Mouse (Mus musculus): Measurements from ENCODE around the gene Obp1b.
"Not testable (repeated sequence)": the region's sequence is repeated elsewhere in the genome, so short reads cannot be mapped to it uniquely, and the experiment has no call there.

The Obp1b gene

GRCm38 (mm10) chrX:78186477-78186876 lies at the start of gene Obp1b:
TSS of gene Obp1b (plus strand) at chrX:78186777.
- DNase-seq (ENCODE audit: low spot score in 2 of 2): not testable (repeated sequence)

DNA sequence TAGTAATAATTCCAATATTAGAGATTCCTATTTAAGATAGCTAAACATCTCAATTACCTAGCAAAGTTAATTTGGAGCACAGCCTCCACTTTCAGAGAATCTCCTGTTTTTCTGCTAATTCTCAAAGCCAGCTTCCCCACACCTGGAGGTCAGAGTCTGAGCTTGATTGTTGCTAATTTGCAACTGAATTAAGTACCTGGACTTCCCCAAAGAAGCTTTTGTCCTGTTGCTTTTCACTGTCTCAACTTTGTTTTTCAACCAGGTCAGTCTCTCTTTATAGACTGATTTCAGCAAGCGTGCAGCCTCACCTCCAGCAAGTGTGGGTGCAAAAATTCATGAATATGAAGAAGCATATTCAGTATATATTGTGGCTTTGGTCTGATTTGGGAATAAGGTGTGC lies 15.6 kb downstream of the Obp1b start:
- not testable (repeated sequence) for DNase-seq (ENCODE audit: low spot score in 2 of 2)

DNA sequence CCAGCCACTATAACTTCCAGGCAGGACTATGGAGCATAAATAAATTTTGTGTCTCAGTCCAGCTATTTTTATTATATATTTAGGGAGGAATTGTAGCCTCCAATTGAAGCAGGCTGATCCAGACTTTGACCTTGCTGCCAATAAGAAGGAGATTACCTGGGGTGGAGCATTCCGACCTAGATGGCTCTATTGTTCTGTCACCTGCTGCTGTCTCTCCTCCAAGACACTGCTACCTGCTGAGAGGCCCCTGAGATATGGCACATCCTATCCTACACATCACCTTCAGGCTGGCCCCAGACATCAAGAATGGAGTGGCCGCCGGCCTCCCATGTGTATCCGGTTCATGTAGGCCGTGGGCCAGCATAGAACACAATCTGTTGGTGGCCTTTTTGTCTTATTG lies 16.3 kb downstream of the Obp1b start:
- no peak for DNase-seq (ENCODE audit: low spot score in 2 of 2)
